ENCODE assay signal across 18 mouse cellular contexts in genomic region chr9:70669197-70669596, GRCm38 (mm10). TPM values are rescaled to one million over a fixed set of nuclear protein-coding genes. Genes with fewer than 3 reads are reported as not detected.
DNase-seq lines count a peak whose midpoint lies in the region; ATAC-seq and TF ChIP-seq lines count a peak whose summit lies in the region.
"Had no signal": no experiment of that assay in that cellular context is flagged by ENCODE, and none has a peak within 500 bp of the region (broad histone marks: within the 10 kb centered on the region; RNA-seq: fewer than 3 reads in every experiment).

No protein-coding gene starts in this region.

- H3K4me3 ChIP-seq in stomach, embryonic 14.5 days (ENCODE audit: low read depth, low read length), result no peak overlapping the region
- no peak overlapping the region for H3K4me3 ChIP-seq in stomach, postnatal 0 days (ENCODE audit: low read depth, low read length)
- H3K4me3 ChIP-seq in liver, postnatal 0 days (ENCODE audit: low read depth, low read length), result no peak overlapping the region
- H3K4me3 ChIP-seq in hindbrain, embryonic 12.5 days, result no peak overlapping the region
- H3K4me3 ChIP-seq: forebrain, embryonic 13.5 days; limb, embryonic 15.5 days; midbrain, embryonic 10.5 days had no signal

- no peaks in the 10 kb centered on the region for H3K36me3 ChIP-seq in stomach, embryonic 14.5 days (ENCODE audit: control insufficient read depth, insufficient read depth, low read length)
- H3K36me3 ChIP-seq in stomach, postnatal 0 days (ENCODE audit: control insufficient read depth, insufficient read depth, low read length), result no peaks in the 10 kb centered on the region
- 0 out of 2 replicates have a peak, but pooled peaks cover 2% of the 10 kb centered on the region for H3K36me3 ChIP-seq in liver, postnatal 0 days (replicated peaks; ENCODE audit: insufficient read depth, low read length)
- no peaks in the 10 kb centered on the region for H3K36me3 ChIP-seq in hindbrain, embryonic 12.5 days
- H3K36me3 ChIP-seq: limb, embryonic 15.5 days; midbrain, embryonic 10.5 days had no signal

- peak; percentile 22 for DNase-seq in cerebellum, adult 9-11 months
- DNase-seq in cerebellum, postnatal 36 days, result no peak
- no peak for DNase-seq in stomach, postnatal 0 days (ENCODE audit: low spot score)
- DNase-seq in liver, postnatal 0 days, result peak; percentile 56
- no peak for DNase-seq in layer of hippocampus, adult 9-11 months
- no peak for DNase-seq in gastrocnemius, adult 8-10 months (ENCODE audit: low spot score in 2 of 2)
- DNase-seq: adrenal gland, postnatal 14 days; heart, postnatal 36 days; thymus, adult 2 months had no signal

- ATAC-seq in stomach, embryonic 14.5 days (ENCODE audit: insufficient number of reproducible peaks, insufficient read depth, low FRiP score, low read depth), result peak; percentile 67; the same call in 1 of the 2 replicates
- no peak for ATAC-seq in stomach, postnatal 0 days (ENCODE audit: low FRiP score, low TSS enrichment)
- peak; percentile 90 for ATAC-seq in liver, postnatal 0 days
- no peak for ATAC-seq in hindbrain, embryonic 12.5 days (ENCODE audit: low FRiP score)
- ATAC-seq: forebrain, embryonic 13.5 days; hindbrain, postnatal 0 days had no signal

- no peaks in the 10 kb centered on the region for H3K9me3 ChIP-seq in stomach, embryonic 14.5 days (ENCODE audit: control insufficient read depth, low read depth, low read length)
- H3K9me3 ChIP-seq in stomach, postnatal 0 days (ENCODE audit: control insufficient read depth, low read length), result no peaks in the 10 kb centered on the region
- H3K9me3 ChIP-seq in liver, postnatal 0 days (ENCODE audit: low read length), result peaks cover 3% of the 10 kb centered on the region; the same call in 1 of the 2 replicates
- H3K9me3 ChIP-seq in hindbrain, embryonic 12.5 days (replicated peaks), result no peaks in the 10 kb centered on the region
- H3K9me3 ChIP-seq: forebrain, embryonic 13.5 days; limb, embryonic 15.5 days; midbrain, embryonic 10.5 days had no signal

- H3K9ac ChIP-seq in stomach, embryonic 14.5 days (replicated peaks; ENCODE audit: low read depth, low read length), result no peak overlapping the region
- no peak overlapping the region for H3K9ac ChIP-seq in stomach, postnatal 0 days (ENCODE audit: low read length)
- H3K9ac ChIP-seq in liver, postnatal 0 days (replicated peaks), result no peak overlapping the region
- no peak overlapping the region for H3K9ac ChIP-seq in hindbrain, embryonic 12.5 days
- H3K9ac ChIP-seq: forebrain, embryonic 13.5 days; limb, embryonic 15.5 days had no signal

- no peaks in the 10 kb centered on the region for H3K27me3 ChIP-seq in stomach, embryonic 14.5 days (ENCODE audit: control insufficient read depth, insufficient read depth, low read length)
- H3K27me3 ChIP-seq in stomach, postnatal 0 days (ENCODE audit: control insufficient read depth, insufficient read depth, low read length), result no peaks in the 10 kb centered on the region
- no peaks in the 10 kb centered on the region for H3K27me3 ChIP-seq in liver, postnatal 0 days (ENCODE audit: insufficient read depth, low read length)
- no peaks in the 10 kb centered on the region for H3K27me3 ChIP-seq in hindbrain, embryonic 12.5 days
- H3K27me3 ChIP-seq: CH12.LX; forebrain, embryonic 13.5 days; limb, embryonic 15.5 days had no signal

- TF ChIP-seq CTCF in stomach, postnatal 0 days (IDR thresholded peaks at IDR 0.05; ENCODE audit: low read depth), result no peak
- no peak for TF ChIP-seq CTCF in liver, postnatal 0 days (IDR thresholded peaks at IDR 0.05; ENCODE audit: low read depth)

- TF ChIP-seq EP300 in stomach, postnatal 0 days (optimal IDR thresholded peaks at IDR 0.05), result no peak
- TF ChIP-seq EP300 in liver, postnatal 0 days (IDR thresholded peaks at IDR 0.05; ENCODE audit: low read depth), result peak; percentile 91

- no peak overlapping the region for H3K27ac ChIP-seq in stomach, embryonic 14.5 days (ENCODE audit: low read length)
- no peak overlapping the region for H3K27ac ChIP-seq in stomach, postnatal 0 days (replicated peaks)
- peak overlapping the region; percentile 86 for H3K27ac ChIP-seq in liver, postnatal 0 days (ENCODE audit: low read depth)
- H3K27ac ChIP-seq in hindbrain, embryonic 12.5 days, result no peak overlapping the region
- H3K27ac ChIP-seq: forebrain, embryonic 13.5 days; hindbrain, postnatal 0 days; limb, embryonic 15.5 days; midbrain, embryonic 10.5 days had no signal

- H3K4me1 ChIP-seq in stomach, embryonic 14.5 days (ENCODE audit: control insufficient read depth, insufficient read depth, low read length), result no peaks in the 10 kb centered on the region
- no peaks in the 10 kb centered on the region for H3K4me1 ChIP-seq in stomach, postnatal 0 days (replicated peaks; ENCODE audit: control insufficient read depth, insufficient read depth)
- H3K4me1 ChIP-seq in liver, postnatal 0 days (ENCODE audit: insufficient read depth), result peaks cover 22% of the 10 kb centered on the region
- no peaks in the 10 kb centered on the region for H3K4me1 ChIP-seq in hindbrain, embryonic 12.5 days
- H3K4me1 ChIP-seq: forebrain, embryonic 13.5 days had no signal

- WGBS in stomach, embryonic 14.5 days, result 48% methylated on average over 2 of the region's 2 CpGs
- 25% methylated on average over 2 of the region's 2 CpGs for WGBS in stomach, postnatal 0 days
- 38% methylated on average over 2 of the region's 2 CpGs for WGBS in liver, postnatal 0 days (ENCODE audit: insufficient replicate concordance)
- 69% methylated on average over 2 of the region's 2 CpGs for WGBS in hindbrain, embryonic 12.5 days

- no peak overlapping the region for H3K4me2 ChIP-seq in stomach, embryonic 14.5 days (replicated peaks; ENCODE audit: low read depth, low read length)
- H3K4me2 ChIP-seq in stomach, postnatal 0 days (replicated peaks; ENCODE audit: low read depth), result no peak overlapping the region
- 0 out of 2 replicates have a peak overlapping the region, but pooled peaks have one; percentile 23 for H3K4me2 ChIP-seq in liver, postnatal 0 days (ENCODE audit: low read depth, low read length)
- H3K4me2 ChIP-seq in hindbrain, embryonic 12.5 days (replicated peaks), result no peak overlapping the region
- H3K4me2 ChIP-seq: forebrain, embryonic 13.5 days; limb, embryonic 15.5 days had no signal

RNA-seq across cellular contexts. Expression of gene Adam10, which starts 9.6 kb away (rescaled TPM):
- polyA plus RNA-seq in stomach, embryonic 14.5 days (2014; fragmentation: Nextera tagmentation; extraction: Ambion mirVana), result 67.5 and 73.3 TPM in 2 replicates
- 48.1 and 48.2 TPM in 2 replicates for polyA plus RNA-seq in stomach, postnatal 0 days (2015; fragmentation: Nextera tagmentation; extraction: Ambion mirVana)
- 30.3 and 36.7 TPM in 2 replicates for polyA plus RNA-seq in liver, postnatal 0 days (2015; fragmentation: Nextera tagmentation; extraction: Ambion mirVana)
- polyA plus RNA-seq in hindbrain, embryonic 12.5 days (2016; fragmentation: Nextera tagmentation; extraction: Ambion mirVana), result 88.4 and 99.7 TPM in 2 replicates
- total RNA-seq in gastrocnemius, adult 8-10 months (2022), result 10 to 100 TPM; 13.1 to 17.4 (median 16.1) TPM

RNA-seq across cellular contexts. Expression of gene Mindy2, which starts 12.2 kb away (rescaled TPM):
- 11.3 and 13.2 TPM in 2 replicates for polyA plus RNA-seq in stomach, embryonic 14.5 days (2014; fragmentation: Nextera tagmentation; extraction: Ambion mirVana)
- 11.8 and 12.5 TPM in 2 replicates for polyA plus RNA-seq in stomach, postnatal 0 days (2015; fragmentation: Nextera tagmentation; extraction: Ambion mirVana)
- polyA plus RNA-seq in liver, postnatal 0 days (2015; fragmentation: Nextera tagmentation; extraction: Ambion mirVana), result 8.2 and 9.0 TPM in 2 replicates
- polyA plus RNA-seq in hindbrain, embryonic 12.5 days (2016; fragmentation: Nextera tagmentation; extraction: Ambion mirVana), result 21.5 and 23.5 TPM in 2 replicates
- total RNA-seq in gastrocnemius, adult 8-10 months (2022), result 10 to 100 TPM; 13.2 to 17.6 (median 13.6) TPM

RNA-seq across cellular contexts. Expression of gene Gm10642, which starts 13.1 kb away (rescaled TPM):
- 0.26 and 0.38 TPM in 2 replicates for polyA plus RNA-seq in stomach, embryonic 14.5 days (2014; fragmentation: Nextera tagmentation; extraction: Ambion mirVana)
- 2.0 and 2.6 TPM in 2 replicates for polyA plus RNA-seq in stomach, postnatal 0 days (2015; fragmentation: Nextera tagmentation; extraction: Ambion mirVana)
- 2.6 and 3.0 TPM in 2 replicates for polyA plus RNA-seq in liver, postnatal 0 days (2015; fragmentation: Nextera tagmentation; extraction: Ambion mirVana)
- polyA plus RNA-seq in hindbrain, embryonic 12.5 days (2016; fragmentation: Nextera tagmentation; extraction: Ambion mirVana), result 0.49 and 0.82 TPM in 2 replicates
- under 1 TPM in 3 of 4 experiments, not detected in 1; 0.15 to 0.19 (median 0.18) TPM for total RNA-seq in gastrocnemius, adult 8-10 months (2022)
- total RNA-seq: common myeloid progenitor, adult 5-6 weeks; monocyte, adult 5-6 weeks had no signal

Comparison
In these comparisons a context has a peak if more than half of its experiments do, and no peak if none do; other contexts are left out.
1. DNase-seq: peak in cerebellum, adult 9-11 months (single experiment) and liver, postnatal 0 days (single experiment); none in cerebellum, postnatal 36 days (0 of 2), stomach, postnatal 0 days (single experiment), layer of hippocampus, adult 9-11 months (single experiment) and gastrocnemius, adult 8-10 months (0 of 2).
2. ATAC-seq: peak in stomach, embryonic 14.5 days (single experiment) and liver, postnatal 0 days (single experiment); none in stomach, postnatal 0 days (single experiment) and hindbrain, embryonic 12.5 days (single experiment).